Mouse (Mus musculus) olfactory bulb, adult 2 months (tissue): ENCODE data around the gene 4833439L19Rik.

Experiments used
- CTCF ChIP-seq: fragments of 200-500 bp; IDR thresholded peaks from 2 replicates; pipeline ENCODE4 v1.5.1; 2012; ENCODE audit warnings: low read depth, mild to moderate bottlenecking, low read length, moderate library complexity; ENCODE audit not compliant: insufficient read depth
- POLR2A ChIP-seq: fragments of 200-500 bp; IDR thresholded peaks from 2 replicates; pipeline ENCODE4 v1.6.1; 2012; ENCODE audit warnings: mild to moderate bottlenecking, low read depth, low read length, moderate library complexity; ENCODE audit not compliant: insufficient read depth

GRCm38 (mm10) chr13:54591776-54592356, 26.6 kb upstream of the 4833439L19Rik start:
- TF ChIP-seq CTCF (no peak), POLR2A (no peak)
